Mouse (Mus musculus): ENCODE data around the gene Prpf18.

DNA sequence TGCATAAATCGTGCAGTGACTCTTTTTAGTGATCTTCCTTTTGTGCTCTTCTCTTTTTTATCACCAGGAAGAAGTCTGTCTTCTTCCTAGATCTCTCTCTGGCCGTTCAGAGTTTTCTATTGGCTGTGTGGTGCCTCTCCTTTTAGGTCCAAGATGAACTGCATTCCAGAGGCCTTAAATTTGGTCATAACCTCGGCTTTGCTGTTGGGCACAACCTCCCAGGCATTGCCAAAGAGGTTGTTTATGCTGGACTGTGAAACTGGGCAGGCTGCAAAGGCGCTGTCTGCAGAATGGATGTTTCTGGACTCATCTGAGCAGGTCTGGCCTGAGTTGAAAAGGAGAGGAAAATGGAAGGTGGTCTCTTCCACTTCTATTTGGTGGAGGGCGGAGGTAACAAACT is 73.6 kb downstream of the Prpf18 start:
- no peak for TF ChIP-seq EP300 (IDR thresholded peaks at IDR 0.05; ENCODE audit: low read length)
- TF ChIP-seq NELFE (IDR thresholded peaks at IDR 0.05; ENCODE audit: low read depth, low read length) = no peak
- TF ChIP-seq CTCF (conservative IDR thresholded peaks at IDR 0.05 in 1 of 2, IDR thresholded peaks at IDR 0.05 in 1 of 2; ENCODE audit: low read depth in 2 of 2, low read length in 2 of 2) = no peak
- TF ChIP-seq POLR2A (IDR thresholded peaks at IDR 0.05; ENCODE audit: low read depth, low read length) = no peak
- TF ChIP-seq ZKSCAN1 (IDR thresholded peaks at IDR 0.05; ENCODE audit: borderline replicate concordance, low read depth, low read length) = no peak
- no peak for TF ChIP-seq ZNF384 (IDR thresholded peaks at IDR 0.05; ENCODE audit: low read depth, low read length)
- TF ChIP-seq ZC3H11A (IDR thresholded peaks at IDR 0.05; ENCODE audit: low read depth, low read length) = no peak
- no peak for TF ChIP-seq MAX (IDR thresholded peaks at IDR 0.05; ENCODE audit: low read length)
- no peak for TF ChIP-seq UBTF (IDR thresholded peaks at IDR 0.05; ENCODE audit: low read depth, low read length)
- no peak for TF ChIP-seq ELF1 (IDR thresholded peaks at IDR 0.05; ENCODE audit: low read depth, low read length)
- TF ChIP-seq HCFC1 (IDR thresholded peaks at IDR 0.05; ENCODE audit: low read depth, low read length) = no peak

Data from CH12.LX (cell line).